Mouse (Mus musculus) cerebellum, adult 11-12 months (tissue): ENCODE data around the gene Dock9.
"Not testable (repeated sequence)": the region's sequence is repeated elsewhere in the genome, so short reads cannot be mapped to it uniquely, and the experiment has no call there.

Experiments
- DNase-seq: peaks from one replicate; pipeline ENCODE4 v3.0.0; 2022

Gene Dock9

DNA sequence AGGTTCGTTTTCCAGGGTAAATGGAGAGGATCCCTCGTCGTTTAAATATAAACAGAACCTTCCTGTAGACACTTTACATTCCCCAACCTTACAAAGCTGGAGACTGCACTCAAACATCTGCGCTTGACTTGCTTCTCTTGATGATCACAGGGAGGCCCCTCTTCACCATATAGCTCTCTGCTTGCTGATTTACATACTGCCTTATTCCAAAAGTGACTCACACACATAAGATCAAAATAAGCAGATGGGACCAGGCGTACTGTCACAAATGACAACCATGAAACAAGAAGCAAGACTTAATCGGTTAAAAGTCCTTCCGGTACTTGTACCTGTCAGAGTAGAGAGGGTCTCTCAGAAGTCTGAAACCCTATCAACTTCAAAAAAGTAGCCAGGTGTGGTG lies 63.4 kb downstream of the Dock9 start:
- no peak for DNase-seq

DNA sequence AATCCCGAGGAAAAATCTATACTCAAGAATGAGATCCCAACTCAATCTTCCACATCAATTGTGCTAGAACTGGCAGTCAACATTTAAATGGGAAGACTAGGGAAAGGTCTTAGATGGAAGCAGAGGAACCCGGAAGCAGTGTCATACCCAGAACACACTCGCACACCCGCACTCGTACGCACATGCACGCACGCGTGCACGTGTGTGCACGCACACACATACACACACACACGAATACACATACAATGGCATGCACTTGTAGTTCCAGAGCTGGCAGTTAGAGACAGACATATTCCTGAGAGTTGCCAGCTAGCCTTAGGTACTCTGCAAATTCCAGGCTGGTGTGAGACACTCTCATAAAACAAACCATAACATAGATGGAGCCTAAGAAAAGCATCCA lies 63.9 kb downstream of the Dock9 start:
- DNase-seq: no peak

DNA sequence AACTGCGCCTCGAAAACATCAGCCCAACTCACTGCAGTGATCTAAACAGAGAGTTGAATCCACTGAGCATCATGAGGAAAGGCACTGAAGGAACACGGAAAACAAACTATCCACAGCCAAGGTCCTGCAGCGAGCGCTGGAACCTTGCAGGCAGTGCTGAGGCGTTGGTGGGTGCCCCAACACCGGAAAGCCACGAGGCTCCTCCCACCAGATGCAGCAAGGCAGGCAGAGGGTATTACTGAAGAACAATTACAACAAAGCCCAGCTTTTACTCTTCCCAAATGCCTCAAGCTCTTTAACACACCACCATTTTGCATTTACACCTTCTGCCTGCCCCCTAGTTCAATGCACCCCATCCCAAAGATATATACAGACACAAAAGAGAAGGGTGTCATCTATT lies 65.4 kb downstream of the Dock9 start:
- no peak for DNase-seq

DNA sequence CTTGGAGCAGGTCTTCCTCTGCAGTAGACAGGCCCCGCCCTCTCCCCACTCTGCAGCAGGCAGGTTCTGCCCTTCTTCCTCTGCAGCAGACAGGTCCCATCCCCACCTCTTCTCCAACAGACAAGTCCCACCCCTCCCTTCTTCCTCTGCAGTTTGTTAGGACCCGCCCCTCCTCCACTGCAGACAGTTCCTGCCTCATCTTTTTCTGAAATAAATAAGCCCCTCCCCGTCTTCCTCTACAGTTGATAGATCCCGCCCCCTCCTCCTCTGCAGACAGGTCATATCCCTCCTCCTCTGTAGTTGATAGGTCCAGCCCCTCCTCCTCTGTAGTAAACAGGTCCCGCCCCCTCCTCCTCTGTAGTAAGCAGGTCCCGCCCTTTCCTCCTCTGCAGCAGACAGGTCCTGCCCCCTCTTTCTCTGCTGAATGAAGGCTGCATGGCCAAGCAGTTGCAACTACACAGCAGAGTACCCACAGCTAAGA lies 65.9 kb downstream of the Dock9 start:
- no peak for DNase-seq

DNA sequence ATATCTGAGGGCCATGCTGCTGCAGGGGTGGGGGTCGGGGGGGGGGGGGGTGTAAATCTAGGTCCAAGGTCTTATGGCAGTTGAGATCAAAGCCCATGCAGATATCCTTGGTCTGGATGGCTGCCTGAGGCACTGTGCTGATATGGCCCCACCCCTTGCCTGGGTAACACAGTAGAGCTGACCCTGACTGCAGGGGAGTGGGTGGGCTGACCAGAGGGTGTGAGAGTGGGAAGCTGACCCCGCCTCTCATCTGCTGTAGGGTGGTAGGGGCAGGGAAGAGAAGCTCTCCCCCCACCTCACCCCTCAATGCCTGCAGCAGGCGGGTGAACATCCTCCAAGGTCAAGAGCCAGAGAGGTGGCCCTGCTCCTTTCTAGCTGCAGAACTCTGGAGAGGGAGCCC lies 66.7 kb downstream of the Dock9 start:
- DNase-seq: no peak

DNA sequence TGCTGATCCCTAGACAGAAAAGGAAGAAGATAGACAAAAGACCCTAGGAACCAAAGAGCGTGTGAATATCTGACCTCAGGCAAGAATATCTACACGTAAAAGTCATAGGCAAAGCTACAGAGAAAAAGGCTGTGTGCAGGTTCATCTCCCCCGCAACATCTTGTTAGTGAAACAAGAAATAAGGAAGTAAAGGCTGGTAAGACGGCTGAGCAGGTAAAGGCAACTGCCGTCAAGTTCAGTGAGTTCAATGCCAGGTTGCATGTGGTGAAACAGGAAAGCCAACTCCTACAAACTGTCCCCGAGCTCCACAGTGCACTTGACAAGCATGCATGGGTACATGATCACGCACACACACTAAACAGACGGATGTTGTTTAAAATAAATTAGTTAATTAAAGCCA lies 69.6 kb downstream of the Dock9 start:
- no peak for DNase-seq

DNA sequence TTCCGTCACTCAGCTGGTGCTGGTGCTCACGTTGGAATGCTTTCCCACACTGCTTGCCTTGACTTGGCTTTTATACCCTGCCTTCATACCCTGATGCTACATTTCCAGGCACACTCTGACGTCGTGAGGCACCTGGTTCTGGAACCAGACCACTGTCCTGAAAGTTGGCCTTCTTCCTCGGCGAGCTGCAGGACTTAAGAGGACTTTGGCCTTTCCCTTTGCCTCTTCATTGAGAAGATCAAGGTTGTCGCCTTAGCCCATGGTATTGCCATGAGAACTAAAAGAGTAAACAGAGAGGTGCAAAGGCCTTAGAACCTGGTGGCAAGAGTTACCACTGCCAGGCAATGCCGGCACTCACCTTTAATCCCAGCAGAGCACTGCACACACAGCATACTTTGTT lies 73.1 kb downstream of the Dock9 start:
- DNase-seq: no peak

DNA sequence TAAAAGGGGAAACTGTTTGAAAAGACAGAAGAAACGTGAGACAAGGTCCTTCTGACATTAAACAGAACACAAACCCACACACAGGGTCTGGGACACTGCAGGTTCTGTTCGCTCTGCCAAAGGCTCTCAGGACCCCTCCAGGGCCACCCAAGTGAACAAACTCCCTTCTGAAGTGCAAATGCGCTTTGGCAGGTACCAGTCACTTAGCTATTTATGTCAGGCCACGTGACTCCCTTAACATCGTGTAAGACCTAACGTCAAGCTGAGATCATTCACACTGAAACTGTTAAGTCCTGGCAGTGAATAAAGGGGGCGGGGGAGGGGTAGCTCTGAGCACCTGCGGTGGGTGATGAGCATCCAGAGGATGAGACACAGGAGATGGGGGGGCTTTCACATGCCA lies 74.9 kb downstream of the Dock9 start:
- no peak for DNase-seq

DNA sequence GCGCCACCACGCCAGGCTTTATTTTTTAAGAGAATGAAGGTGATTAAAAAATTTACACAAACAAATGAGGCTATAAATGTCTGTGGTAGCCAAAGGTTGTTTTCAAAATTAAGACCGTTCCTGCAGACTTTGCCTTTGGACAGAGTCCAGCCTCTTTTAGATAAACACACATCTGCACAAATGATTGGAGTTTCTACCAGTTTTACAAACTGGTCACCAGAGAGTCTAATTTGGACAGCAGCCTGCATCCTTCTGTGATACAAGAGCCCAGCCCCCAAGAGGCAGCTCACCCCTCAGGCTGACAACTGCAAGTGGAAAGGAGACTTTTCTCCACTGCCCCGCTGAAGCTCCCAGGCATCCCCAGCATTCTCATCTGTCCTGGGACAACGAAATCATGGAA lies 76.2 kb downstream of the Dock9 start:
- DNase-seq: no peak

DNA sequence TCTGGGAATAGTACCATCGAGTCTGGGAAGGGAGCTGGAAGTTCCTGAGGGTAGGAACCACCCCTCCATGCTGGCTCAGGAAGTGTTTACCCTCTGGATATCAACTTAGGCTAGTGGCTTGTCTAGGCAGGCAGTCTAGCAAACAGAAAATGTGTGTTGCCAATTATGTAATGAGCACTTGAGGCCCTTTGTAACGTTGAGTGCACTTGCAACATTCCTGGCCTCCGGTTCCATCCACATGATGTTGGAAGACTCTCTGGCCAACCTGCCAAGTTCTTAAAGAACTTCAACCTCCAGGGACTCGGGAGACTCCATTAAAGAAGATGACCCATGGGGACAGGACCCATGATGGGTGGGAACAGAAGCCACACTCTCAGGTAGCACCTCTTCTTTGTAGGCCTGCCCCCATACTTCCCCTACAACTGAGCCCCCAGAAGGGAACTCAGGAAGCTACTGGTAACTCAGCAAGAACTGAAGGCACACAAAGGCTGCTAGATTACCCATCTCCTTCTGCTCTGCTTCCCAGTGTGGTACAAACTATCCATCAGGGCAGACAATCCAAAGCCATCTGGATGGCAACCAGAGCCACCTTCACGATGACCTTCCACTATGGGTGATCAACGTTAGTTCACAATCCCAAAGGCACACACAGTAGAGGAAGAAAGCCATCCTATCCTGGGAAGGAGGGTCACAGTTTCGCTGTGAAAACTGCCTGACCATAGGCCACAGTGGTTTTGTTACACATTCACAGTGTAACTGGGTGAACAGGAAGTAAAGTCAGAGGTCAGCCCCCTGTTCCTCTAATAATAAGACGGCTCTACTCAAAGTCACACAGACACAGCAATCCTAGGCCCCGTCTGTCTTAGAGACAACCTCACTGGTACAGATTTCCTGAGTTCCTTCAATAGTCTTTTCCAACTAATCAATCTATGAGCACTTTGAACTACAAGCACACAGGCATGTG lies 77.7 kb downstream of the Dock9 start:
- no peak for DNase-seq

DNA sequence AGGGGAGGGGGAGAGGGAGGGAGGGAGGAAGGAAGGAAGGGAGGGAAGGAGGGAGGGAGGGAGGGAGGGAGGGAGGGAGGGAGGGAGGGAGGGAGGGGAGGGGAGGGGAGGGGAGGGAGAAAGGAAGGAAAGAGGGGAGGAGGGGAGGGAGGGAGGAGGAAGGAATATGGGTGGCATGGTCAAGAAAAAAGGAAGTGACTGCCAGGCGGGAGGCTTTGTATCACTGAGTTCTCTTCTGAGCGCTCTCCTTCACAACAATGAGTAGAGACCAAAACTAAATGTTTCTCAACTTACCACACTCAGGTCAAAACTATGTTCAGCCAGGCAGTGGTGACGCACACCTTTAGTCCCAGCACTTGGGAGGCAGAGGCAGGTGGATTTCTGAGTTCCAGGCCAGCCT lies 82.8 kb downstream of the Dock9 start:
- DNase-seq: not testable (repeated sequence)

DNA sequence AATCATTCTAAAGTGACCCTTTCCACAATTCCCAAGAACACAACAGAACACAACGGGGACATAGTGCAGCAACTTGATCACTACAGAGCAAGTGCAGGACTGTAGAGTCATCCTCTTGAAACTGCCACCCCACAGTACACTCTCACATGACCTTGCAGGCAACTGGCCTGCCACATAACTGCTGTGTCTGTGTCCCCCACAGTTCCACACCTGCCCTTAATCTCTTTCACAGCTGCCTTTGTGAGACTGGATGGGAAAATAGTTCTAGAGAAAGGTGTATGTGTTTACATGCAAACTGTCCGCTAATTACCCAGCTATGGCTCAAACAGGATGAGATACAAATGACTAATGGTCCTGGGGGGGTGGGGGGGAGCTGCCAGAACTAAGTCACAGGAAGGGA lies 83.4 kb downstream of the Dock9 start:
- no peak for DNase-seq

DNA sequence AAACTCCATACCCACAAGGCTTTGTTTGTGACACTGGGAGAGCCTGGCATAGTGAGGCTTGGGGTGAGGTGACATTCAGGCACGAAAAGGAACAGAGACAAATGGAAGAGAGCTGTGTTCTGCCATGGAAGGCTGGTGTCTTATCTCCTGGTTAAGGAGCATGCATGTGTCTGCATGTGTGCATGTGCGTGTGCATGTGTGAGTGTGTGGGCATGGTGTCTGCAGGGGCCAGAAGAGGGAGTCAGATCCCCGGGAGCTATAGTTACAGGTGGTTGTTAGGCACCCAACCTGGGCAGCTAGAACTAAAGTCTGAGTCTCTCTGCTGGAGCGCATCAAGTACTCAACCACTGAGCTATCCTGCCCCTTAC lies 83.8 kb downstream of the Dock9 start:
- DNase-seq: no peak

DNA sequence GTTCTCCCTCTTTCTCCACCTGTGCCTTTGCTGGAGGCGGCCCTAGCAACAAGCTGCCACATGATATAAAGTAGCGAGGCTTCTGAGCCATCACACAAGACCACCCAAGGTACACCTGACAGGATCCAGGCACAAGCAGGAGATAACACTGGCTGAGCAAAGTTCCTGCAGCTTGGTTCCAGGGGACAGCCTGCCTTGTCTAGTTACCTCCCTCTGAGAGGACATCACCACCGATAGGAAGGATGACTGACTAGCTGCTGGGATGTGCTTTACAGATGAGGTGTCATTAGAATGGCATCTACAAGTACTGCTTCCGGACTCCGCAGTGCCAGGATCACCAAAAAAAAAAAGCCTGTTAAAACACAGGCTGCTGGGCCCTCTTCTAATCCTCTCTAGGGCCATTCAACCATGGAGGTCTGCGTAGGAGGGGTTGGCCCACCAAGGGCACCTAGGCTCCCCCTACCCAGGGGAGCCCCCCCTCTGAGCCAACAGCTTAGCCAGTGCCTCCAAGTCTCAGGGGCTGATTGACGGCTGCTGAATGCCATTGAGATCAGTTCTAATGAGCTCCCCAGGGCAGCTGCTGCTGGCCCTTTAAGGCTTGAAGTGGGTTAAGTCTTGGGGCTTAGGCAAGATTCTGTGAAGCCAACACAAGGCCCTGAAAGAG lies 84.3 kb downstream of the Dock9 start:
- DNase-seq: no peak

DNA sequence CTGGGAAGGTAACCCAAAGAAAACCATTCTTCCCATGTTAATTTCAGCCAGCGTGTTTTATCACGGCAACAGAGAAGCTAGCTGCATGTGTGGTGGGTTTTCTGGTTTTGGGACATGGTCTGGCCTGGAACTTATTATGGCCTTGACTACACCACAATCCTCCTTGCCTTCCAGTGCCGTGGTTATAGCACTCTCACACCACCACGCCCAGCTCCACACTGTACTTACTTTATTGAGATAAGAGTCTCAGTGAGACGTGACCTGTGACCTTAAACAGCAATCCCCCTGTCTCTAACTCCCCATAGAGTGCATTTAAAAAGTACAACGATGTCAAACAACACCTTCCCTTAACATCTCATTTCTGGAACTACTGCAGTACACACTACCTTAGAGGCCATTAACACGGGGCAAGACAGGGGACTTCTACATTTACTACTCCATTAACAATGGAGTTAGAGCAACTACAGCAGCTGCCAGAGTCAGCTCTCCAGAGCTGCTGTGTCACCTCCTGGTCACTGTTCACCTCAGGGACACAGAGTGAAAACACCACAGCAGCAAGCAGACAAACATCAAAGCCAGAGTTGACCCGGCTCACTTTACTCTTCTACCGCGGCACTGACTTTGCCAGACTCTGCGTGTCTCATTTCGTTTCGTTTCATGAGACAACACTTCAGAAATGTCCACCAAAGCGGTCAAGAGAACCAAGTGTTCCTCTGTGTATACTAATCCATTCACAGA lies 86.4 kb downstream of the Dock9 start:
- no peak for DNase-seq

DNA sequence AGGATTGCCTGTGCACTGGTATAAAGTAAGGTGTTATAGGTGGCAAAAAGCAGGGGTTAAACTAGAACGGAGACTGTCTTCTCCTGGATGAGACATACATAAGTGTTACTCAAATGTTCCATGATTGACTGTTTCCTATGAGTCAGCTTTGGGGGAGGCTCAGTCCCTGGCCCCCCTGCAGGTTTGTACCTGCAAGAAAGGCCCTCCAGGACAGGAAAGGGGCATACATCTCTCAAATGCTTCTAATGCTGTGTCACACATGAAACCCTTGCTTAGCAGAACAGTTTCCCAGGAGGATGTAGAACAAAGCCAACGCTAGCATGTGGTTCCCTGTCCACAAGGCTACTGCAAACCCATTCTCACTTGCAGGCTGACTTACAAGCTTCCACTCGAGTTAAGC lies 87.5 kb downstream of the Dock9 start:
- no peak for DNase-seq

DNA sequence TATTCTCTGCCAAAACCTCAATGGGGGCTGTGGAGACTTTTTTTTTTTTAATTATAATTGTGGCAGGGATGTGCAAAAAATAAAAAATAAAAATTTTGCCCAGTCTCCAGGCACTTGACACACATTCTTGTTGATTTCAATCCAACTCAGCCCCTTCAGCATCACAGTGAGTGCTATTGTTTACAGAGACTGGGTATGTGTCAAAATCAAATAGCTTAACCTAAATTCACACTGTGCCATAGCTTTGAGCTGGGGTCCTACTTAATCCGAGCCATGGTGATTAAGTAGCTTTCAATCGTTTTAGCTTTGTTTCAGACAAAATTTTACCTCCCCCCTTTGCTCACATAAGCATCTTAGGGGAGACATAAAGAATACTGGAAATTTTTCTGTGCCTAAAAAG lies 89.4 kb downstream of the Dock9 start:
- no peak for DNase-seq

DNA sequence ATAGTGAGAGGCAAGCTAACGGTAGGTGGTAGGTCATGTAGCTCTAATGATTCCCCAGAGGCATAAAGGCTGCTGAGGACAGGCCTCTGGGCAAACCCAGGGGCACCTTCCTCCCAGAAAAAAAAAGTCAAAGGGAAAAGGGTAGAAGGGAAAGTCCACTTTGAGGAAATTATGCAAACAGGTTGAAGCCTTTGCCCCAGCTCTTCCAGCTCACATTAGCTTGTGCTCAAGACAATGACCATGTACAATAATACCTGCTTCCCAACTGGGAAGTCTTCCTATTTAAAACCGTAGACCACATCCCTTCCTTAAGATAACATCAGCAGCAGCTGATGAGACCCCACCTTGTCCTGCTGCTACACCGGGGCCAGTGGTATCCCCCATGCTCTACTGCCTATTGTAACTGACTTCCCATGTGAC lies 91.1 kb downstream of the Dock9 start:
- DNase-seq: no peak

DNA sequence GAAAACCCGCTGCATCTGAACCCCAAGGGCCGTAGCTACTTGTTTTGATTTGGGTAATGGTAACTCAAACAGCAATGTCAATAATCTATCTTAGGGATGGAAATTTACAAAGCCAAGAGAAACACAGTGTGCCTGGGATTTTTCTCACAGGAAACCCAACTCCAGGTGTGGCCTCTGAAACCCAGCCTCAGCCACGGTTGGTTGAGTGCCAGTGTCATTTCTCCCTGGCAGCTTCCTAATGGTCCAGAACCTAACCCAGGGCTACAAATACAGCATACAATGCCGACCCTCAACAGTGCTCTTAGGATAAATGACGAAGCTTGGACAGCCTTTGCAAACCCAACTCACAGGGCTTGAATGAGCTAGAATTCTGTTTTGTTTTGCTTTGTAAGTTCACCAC lies 92.0 kb downstream of the Dock9 start:
- DNase-seq: no peak

DNA sequence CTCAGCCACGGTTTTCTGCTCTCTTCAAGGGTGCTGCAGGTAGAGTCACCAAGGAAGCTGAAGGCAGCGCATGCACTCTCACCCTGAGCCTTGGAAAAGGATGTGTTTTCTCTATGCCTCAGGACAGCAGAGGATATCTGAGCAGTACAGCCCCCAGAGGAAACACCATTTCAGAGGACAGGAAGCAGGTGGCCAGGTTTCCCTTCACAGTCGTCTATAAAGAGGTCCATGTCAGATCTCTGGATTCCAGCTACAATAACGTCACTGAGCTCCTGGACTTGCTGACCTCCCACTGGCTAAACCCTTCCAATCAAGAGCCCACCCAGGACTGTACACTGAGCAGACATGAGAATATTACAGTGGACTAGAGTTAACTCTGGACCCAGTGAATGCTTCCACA lies 95.1 kb downstream of the Dock9 start:
- no peak for DNase-seq

DNA sequence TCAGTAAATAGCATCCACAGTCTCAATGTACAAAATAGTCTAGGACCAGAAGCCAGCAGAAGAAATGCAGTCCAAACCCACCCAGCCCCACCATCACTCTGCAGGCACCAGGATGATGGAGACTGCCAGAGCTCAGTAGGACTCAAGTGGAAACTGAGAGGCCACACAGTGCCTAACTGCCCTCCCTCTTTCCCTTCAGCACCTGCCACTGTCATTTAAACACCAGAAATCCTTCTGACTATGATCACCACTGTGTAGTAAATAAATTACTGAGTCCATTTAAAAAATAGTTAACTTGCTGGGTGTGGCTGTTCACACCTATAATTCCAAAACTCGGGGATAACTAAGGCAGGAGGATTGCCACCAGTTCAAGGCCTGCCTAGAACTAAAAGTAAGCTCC lies 97.6 kb downstream of the Dock9 start:
- DNase-seq: no peak

DNA sequence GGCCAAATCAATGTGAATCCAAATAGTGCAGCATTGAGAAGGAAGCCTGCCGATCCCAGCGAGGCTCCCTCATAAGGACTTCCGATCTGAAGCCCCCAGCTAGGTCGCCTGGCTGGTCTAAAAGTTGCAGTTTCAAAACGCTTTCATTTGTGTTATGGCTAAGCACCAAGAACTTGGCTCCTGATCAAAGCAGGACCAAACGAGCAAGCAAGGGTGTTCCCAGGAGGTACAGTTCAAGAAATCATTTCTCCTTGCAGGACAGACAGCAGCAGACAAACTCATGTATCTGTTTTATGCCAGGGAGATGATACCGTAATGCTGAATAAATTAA lies 99.1 kb downstream of the Dock9 start:
- no peak for DNase-seq

DNA sequence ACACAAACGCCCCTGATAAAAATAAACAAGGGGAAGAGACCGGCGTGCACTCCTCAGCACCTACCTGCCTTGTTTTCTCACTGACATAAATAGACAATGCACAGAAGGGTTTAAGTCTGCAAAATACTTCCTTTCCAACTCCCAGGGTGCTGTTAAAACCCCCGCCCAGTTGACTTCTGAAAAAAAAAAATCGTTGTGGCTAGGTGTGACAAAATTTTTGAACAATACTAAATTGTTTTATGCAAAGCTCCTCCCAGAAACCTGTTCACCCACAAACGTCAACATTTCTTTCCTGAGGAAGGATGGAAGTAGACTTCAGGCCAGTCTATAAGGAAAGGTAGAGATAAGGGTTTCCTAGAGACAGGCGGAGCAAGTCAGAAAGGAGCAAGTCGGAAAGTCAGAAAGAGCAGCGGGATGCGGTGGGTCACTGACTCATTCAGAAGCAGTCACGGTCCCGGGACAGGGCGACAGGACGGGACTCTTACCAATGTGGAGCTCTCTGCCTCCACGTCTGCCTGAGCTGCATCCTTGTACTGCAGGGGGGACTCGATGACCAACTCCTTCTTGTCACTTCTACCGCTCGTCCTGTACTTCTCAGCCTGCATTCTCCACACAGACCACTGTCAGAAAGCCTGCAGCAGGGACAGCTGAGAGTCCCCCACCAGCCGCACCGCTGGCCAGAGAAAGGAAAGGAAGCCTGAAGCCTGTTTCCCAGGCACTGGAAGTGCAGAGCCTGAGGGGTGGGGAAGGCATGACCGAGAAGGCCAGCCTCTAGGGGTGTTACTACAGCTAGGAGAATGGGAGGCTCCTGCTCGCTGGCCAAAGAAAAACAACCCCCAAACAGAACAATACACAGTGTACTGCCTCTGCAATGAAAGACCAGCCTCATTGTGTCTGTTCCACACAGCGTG lies 99.7 kb downstream of the Dock9 start:
- DNase-seq: peak; percentile 42
